Mouse (Mus musculus): ENCODE measurements at regions not wholly inside any gene's neighbourhood (a gene's known extent, or its start where the extent isn't known, plus 50 kb on each side); places are given as distances from the start of the nearest gene placed in this dataset.

- in situ Hi-C loops (cut with MseI, MboI): no loop called here
Measured at GRCm38 (mm10) chr15:51392449-51393405, 2492.0 kb upstream of the Gm7489 start.

DNA sequence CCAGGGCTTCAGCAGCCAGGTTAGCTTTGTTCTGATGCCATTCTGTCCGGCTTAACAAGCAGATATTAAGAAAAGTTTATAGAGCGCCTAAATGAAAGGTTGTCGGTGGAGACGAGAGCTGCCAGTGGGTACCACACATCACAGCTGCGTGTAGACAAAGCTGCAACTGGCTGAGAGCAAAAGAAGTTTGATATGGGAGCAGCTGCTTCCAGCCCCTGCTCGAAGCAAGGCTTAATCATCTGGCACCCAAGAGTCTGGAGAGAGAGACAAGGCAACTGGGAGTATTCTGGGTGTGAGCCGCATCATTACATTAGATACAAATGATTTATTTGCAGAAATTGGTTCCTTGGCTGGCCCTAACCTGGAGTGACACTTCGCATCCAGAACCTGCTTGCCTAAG, 2488.7 kb upstream of the Gm7489 start:
- in situ Hi-C loops (cut with MseI, MboI): no loop called here

GRCm38 (mm10) chr15:51403581-51403980, 2481.1 kb upstream of the Gm7489 start:
- in situ Hi-C loops (cut with MseI, MboI): no loop called here

DNA sequence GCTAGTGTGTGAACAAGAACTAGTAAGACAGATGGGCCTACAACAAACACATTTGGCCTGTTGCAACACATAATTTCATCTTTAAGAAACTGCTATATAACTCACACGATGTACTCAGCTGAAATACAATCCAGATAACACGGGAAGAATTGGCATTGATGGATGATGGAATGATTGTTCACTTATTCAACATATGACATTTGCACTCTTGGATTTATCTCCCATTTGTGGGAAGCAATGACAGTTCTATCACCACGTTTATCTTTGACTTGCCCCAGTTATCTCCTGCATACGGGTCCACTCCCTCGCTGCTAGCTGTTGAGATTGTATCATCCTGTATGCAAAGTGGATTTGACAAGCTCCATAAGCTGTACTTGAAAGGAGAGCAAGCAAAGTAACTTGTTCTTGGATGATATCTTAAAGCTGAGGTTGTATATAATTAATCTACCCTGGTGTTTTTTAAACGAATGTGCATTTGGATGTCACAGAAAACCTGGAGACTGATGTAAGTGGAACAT, 2474.9 kb upstream of the Gm7489 start:
- in situ Hi-C loops (cut with MseI, MboI): no loop called here

DNA sequence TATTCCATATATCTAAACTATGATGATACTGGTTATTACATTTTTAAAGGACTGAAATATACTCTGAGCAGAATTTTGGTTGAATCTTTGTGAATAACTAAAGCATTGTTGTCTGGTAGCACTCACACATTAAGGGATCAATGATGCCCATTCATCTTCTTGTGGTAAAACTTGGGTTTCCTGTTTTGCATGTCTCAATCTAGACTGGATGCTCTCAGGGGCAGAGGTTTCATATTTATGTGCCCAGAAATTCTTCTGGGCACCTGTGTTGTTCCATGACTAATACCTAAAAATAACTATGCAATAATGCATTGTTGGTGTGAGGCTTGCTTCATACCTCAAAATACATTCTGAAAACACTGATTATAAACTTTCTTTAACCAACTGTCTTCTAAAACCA, 2472.7 kb upstream of the Gm7489 start:
- in situ Hi-C loops (cut with MseI, MboI): no loop called here

DNA sequence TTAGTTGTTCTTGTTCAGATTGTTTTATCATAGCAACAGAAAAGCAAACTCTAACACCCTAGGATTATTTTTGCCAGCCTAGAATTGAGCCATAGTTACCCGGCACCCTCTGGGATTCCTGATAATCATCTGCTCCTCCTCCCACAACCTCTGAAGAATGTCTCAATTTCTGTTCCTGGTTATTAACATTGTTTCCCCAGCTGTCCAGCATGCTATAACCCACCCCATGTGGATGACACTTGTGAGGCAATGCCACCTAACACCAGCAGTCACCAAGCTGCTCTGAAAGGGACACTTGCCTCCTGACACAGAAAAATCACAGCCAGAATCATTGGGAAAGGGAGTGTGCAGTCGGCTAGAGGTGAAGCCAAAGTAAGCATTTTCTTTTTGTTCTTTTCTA, 2442.1 kb upstream of the Gm7489 start:
- in situ Hi-C loops (cut with MseI, MboI): no loop called here

DNA sequence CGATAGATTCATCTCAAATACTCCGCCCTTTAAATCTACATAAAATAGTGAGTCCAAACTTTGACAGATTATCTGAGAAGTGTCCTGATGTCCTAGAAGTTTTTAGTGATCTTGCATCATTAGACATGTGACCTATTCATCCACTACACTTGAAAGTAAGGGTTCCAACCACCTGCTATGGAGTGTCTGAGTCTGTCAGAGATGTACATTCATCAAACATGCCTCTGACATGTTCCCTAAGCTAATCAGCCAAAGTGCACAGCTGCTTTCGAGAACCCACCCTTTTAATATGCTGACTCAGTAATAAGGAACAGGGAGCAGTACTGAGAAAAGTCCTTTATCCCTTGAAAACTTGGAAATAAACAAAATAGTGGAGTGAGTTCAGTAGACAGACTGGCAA, 2414.8 kb upstream of the Gm7489 start:
- in situ Hi-C loops (cut with MseI, MboI): no loop called here

DNA sequence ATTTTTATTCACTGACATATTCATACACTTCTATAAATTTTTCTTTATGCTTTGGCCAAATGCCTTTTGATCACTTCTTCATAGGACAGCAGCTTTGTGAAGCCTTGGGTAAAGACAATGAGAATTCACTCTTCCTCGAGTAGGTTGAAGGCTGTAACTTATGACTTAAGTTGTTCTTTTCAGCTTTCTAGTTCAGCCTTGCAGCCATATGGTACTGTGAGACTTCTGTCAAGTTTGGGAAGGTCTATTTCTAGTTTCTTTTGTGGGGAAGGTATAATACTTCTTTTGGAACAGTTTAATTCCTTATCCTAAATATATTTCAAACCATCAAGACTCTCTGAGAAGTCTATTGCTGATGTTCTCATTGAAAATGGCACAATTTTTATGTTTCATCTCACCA, 2413.6 kb upstream of the Gm7489 start:
- in situ Hi-C loops (cut with MseI, MboI): no loop called here

DNA sequence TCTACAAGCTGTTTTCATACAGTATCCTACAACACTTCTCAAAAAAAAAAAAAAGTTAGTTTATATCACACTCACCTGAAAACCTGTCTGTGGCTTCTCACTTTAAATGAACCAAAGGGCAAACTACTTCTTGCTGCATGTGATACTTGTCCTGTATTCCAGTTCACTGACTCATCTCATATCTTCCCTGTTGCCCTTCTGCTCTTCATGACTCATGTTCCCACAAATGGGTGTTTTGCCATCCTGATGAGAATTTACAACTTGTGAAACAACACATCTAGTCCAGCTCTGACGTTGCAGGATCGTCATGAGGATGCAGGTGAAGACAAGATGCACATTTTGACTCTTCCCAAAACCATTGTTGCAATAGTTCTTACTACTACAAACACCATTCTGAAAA, 2412.7 kb upstream of the Gm7489 start:
- in situ Hi-C loops (cut with MseI, MboI): no loop called here

DNA sequence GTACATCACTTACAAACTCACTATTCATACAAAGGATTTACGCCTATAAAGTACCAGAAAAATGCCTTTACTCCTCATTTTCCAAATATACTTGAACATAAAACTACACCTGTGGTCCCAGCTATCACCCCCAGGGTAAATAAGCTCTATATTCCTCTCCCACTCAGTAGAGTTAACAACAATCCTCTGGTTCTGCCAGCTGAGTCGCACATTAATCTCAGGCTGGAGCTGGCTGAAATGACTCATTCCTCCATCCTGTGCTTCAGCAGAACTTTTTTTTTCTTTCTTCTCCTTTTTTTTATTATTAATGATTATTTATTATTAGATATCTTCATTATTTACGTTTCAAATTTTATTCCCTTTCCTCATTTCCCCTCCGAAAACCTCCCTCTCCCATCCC, 2402.8 kb upstream of the Gm7489 start:
- in situ Hi-C loops (cut with MseI, MboI): no loop called here

DNA sequence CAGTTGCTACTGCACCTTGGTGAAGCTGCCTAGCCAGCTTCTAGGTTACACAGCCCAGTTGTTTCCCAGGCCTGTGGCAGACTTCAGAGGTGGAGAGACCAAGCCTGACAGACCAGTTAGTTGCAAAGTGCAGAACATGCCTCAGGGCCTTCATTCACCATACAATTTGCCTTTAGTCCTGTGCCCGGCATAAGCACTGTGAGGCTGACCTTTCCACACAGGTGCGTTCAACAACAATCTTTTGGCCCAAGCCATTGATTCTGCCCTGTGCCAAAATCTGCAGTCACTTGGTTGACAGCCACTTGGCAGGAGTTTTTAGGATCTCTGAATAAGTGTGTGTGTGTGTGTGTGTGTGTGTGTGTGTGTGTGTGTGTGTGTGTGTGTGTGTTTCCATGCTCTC, 2400.5 kb upstream of the Gm7489 start:
- in situ Hi-C loops (cut with MseI, MboI): no loop called here

DNA sequence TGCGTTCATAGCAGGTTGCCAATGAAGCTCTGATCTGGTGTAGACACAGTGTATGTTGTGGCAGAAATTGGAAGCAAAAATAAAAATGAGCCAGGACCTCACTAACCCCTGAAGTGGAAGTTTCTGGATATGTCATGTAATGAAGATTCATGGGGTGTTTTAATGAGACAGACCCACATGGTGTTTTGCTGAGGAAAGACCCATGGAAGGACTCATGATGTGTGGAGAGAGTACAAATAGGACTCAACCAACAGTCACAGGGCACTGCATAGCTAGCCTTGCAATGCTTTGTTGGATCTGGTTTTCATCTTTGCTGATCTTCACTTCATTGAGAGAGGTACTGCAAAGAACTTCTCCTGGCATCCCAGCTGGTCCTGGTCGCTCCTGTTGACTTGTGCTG, 2399.2 kb upstream of the Gm7489 start:
- in situ Hi-C loops (cut with MseI, MboI): no loop called here

GRCm38 (mm10) chr15:51502058-51502741, 2382.5 kb upstream of the Gm7489 start:
- in situ Hi-C loops (cut with MseI, MboI): no loop called here

GRCm38 (mm10) chr15:51502742-51503270, 2381.9 kb upstream of the Gm7489 start:
- in situ Hi-C loops (cut with MseI, MboI): no loop called here

DNA sequence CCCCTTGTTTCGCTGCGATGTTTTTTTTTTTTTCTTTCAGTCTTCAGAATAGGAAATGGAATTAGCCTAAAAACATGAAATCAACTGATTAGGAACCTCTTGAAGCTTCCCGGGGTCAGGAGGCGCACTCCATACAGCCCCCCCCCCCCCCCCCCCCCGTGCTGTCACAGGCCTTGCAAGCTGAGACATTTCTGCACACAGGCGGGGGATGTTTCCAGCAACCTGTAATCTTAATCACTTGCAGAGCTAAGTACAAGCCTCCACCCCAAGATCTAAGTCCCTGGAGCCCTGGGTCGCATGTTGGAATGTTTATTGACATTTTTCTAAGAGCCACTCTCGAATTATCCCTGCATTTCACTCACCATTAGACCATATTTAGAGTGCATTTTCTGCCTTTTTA, 2381.4 kb upstream of the Gm7489 start:
- in situ Hi-C loops (cut with MseI, MboI): no loop called here

- in situ Hi-C loops (cut with MseI, MboI): no loop called here
Measured at GRCm38 (mm10) chr15:51504016-51504760, 2380.5 kb upstream of the Gm7489 start.

- in situ Hi-C loops (cut with MseI, MboI): no loop called here
Measured at GRCm38 (mm10) chr15:51504789-51505188, 2379.9 kb upstream of the Gm7489 start.

GRCm38 (mm10) chr15:51507126-51507525, 2377.6 kb upstream of the Gm7489 start:
- in situ Hi-C loops (cut with MseI, MboI): no loop called here

DNA sequence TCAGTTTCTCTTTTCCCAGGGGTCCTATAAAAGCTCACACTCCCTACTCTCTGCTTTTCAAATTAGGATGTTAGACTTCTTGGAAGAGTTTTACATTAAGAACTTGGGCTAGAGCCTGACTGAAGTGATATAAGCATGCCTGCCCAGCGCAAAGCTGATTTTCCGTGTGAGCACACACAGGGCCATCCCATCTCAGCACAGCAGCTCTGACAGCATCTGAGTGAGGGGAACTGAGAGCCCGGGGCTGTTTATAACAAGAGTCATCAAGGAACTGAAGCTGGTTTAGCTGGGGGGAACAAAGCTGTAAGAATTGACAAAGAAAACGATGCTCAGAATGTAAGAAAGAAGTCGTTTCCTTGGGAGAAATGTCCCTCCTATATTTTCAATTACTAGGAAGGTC, 2373.4 kb upstream of the Gm7489 start:
- in situ Hi-C loops (cut with MseI, MboI): no loop called here

- in situ Hi-C loops (cut with MseI, MboI): no loop called here
Measured at GRCm38 (mm10) chr15:51536317-51536716, 2348.4 kb upstream of the Gm7489 start.

GRCm38 (mm10) chr15:51551216-51551775, 2333.4 kb upstream of the Gm7489 start:
- in situ Hi-C loops (cut with MseI, MboI): no loop called here

All from mouse trophoblast stem cell (cell line).